Mouse (Mus musculus): Measurements from ENCODE around the gene Nfkbil1.

Nfkbil1 gene

DNA sequence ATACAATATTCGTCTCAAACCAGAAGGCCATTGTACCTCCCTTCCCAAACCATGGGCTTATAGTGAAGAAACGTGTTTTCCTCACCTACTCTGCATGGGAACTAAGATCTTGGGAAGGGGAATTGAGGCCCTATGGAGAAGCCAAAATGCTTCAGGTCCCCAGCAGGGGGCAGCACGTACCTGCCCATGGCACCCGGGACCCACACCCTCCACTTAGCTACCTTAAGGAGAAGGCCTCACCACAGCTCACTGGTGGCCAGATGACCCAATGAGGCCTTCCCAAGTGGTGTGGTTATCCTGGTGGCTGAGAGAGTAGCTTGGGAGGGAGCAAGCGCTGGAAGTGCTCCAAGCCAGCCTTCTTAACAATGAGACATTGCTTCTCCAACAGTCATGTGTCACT, 57.1 kb downstream of the Nfkbil1 start:
- DNase-seq (ENCODE audit: low spot score) = peak; percentile 81

GRCm38 (mm10) chr17:35175968-35176367, 59.6 kb downstream of the Nfkbil1 start, which contains the start of gene Aif1:
Aif1 (minus strand) TSS chr17:35176068.
- no peak for DNase-seq (ENCODE audit: low spot score)

GRCm38 (mm10) chr17:35175382-35175781, 60.2 kb downstream of the Nfkbil1 start:
- no peak for DNase-seq (ENCODE audit: low spot score)

GRCm38 (mm10) chr17:35174201-35174977, 61.2 kb downstream of the Nfkbil1 start:
- no peak for DNase-seq (ENCODE audit: low spot score)

DNA sequence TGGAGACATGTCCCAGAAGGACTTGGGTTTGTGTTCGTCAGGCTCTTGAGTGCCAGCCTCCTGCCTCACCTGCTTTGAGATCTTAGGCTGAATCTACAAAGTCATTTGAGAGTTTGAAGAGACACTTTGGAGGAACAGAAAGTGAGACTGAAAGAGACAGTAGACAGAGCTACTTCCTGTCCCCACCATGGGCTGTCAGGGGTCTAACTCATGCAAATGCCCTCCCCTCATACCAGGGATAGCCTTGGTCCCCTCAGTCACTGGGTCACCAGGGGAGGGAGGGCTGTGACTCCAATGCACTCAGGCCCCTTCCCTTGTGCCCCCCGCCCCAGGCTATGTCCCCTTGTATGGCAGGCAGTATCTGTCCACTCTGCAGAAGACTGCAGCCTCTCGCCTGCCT, 62.3 kb downstream of the Nfkbil1 start:
- no peak for DNase-seq (ENCODE audit: low spot score)

DNA sequence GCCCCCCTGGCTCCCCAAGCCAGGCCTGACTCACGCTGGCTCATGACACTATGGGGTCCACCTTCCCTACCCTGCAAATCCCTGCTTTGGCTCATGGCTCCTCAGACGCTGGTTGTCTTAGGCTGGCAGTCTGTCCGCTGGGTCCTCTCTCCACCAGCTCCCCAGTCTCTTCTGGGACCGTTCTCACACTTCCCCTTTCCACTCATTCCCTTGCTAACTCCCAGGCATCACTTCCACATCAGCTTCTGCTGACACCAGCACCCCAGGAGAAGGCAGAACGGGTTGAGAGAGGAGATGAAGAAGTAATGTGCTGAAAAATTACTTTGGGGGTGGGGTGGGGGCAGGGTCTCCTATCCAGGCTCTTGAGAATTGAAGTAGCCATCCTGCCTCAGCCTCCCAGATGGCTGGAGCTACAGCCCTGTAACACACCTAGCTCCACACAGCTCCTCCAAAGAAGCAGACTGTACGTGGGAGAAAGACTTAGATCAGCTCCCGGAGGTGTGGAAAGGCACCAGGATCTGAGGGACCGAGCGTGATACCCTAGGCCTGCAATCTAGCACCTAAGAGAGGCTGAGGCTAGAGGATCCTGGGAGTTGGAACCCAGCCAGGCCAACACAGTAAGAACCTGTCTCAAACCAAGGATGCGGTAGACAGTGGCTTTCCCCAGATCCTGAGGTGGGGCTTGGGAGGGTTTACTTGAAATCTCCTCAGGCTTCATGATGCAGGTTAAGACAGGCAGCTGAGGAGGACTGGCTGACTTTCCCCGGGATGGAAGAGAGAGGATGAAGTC, 63.0 kb downstream of the Nfkbil1 start:
- DNase-seq (ENCODE audit: low spot score) = no peak

All from embryo, embryonic 10.5 days (tissue).